16 mouse cellular contexts compared by ENCODE assay signal in genomic region chr9:123991312-123991906, GRCm38 (mm10). TPM values are rescaled to one million over a fixed set of nuclear protein-coding genes. Genes with fewer than 3 reads are reported as not detected.
DNase-seq lines count a peak whose midpoint lies in the region; ATAC-seq and TF ChIP-seq lines count a peak whose summit lies in the region.
"Had no signal": no experiment of that assay in that cellular context is flagged by ENCODE, and none has a peak within 500 bp of the region (broad histone marks: within the 10 kb centered on the region; RNA-seq: fewer than 3 reads in every experiment).

No protein-coding gene starts in this region.

- intact Hi-C loops in left cerebral cortex, postnatal 10 days (cut with DNase I), result loop anchor here (5.0 kb wide), 1 partner anchor 136 kb away; no protein-coding TSS in a partner anchor
- intact Hi-C loops in left cerebral cortex, adult 2 months (cut with DNase I), result no loop called here

- H3K4me3 ChIP-seq in left cerebral cortex, adult 2 months, result no peak overlapping the region
- H3K4me3 ChIP-seq: forebrain, embryonic 12.5 days; intestine, embryonic 15.5 days had no signal

- peak overlapping the region; percentile 64 for H3K27ac ChIP-seq in left cerebral cortex, adult 2 months
- H3K27ac ChIP-seq: forebrain, embryonic 12.5 days; intestine, embryonic 15.5 days had no signal

- peak; percentile 89 for ATAC-seq in megakaryocyte, adult 5-6 weeks (ENCODE audit: poor library complexity, severe bottlenecking)
- no peak for ATAC-seq in cerebellum, adult (ENCODE audit: insufficient number of reproducible peaks, low FRiP score, low TSS enrichment)
- ATAC-seq: intestine, embryonic 15.5 days had no signal

- DNase-seq in left cerebral cortex, adult 18-20 months (ENCODE audit: low spot score in 2 of 2), result peak; percentile 17 to 33
- DNase-seq in left cerebral cortex, postnatal 10 days (ENCODE audit: extremely low spot score in 1 of 2, low spot score in 2 of 2), result no peak
- peak; percentile 94 for DNase-seq in MEL-GATA-1-ER (ENCODE audit: extremely low read depth, low read depth)
- DNase-seq in left cerebral cortex, adult 2 months (ENCODE audit: extremely low spot score in 1 of 2, low spot score in 2 of 2), result no peak
- DNase-seq in kidney, adult 8-10 months, result no peak
- DNase-seq in urinary bladder, postnatal 4 days (ENCODE audit: low spot score in 2 of 2), result no peak
- DNase-seq: adrenal gland, postnatal 36 days; cerebellum, adult 8-10 months; heart, postnatal 14 days; kidney, postnatal 4 days; lung, adult 18-20 months had no signal

- TF ChIP-seq CTCF in left cerebral cortex, adult 2 months (IDR thresholded peaks at IDR 0.05), result no peak

RNA-seq across cellular contexts. Expression of gene Ccr1l1, which starts 13.2 kb away (rescaled TPM):
- not detected for total RNA-seq in left cerebral cortex, adult 18-20 months (2021)
- not detected for total RNA-seq in left cerebral cortex, postnatal 10 days (2021)
- not detected for total RNA-seq in left cerebral cortex, adult 2 months (2021)
- 0.23 and 1.0 TPM in 2 replicates for total RNA-seq in megakaryocyte, adult 5-6 weeks (2015)
- total RNA-seq in megakaryocyte, adult 5-6 weeks (2017), result 0.33 TPM in 1 of 2 replicates, not detected in the other
- total RNA-seq: adrenal gland, postnatal 36 days; gastrocnemius, postnatal 4 days; heart, postnatal 14 days had no signal

RNA-seq across cellular contexts. Expression of gene Ccr1, which starts 22.9 kb away (rescaled TPM):
- total RNA-seq in left cerebral cortex, adult 18-20 months (2021), result not detected
- total RNA-seq in left cerebral cortex, postnatal 10 days (2021), result 1 to 10 TPM; 1.2 to 1.9 TPM
- total RNA-seq in left cerebral cortex, adult 2 months (2021), result under 1 TPM in 1 of 2 experiments, not detected in 1; 0.38 TPM
- 119 and 127 TPM in 2 replicates for total RNA-seq in megakaryocyte, adult 5-6 weeks (2015)
- 94.4 and 94.8 TPM in 2 replicates for total RNA-seq in megakaryocyte, adult 5-6 weeks (2017)

RNA-seq across cellular contexts. Expression of gene Ccr3, which starts 30.4 kb away (rescaled TPM):
- total RNA-seq in left cerebral cortex, adult 18-20 months (2021), result not detected
- under 1 TPM in 1 of 2 experiments, not detected in 1; 0.10 TPM for total RNA-seq in left cerebral cortex, postnatal 10 days (2021)
- total RNA-seq in left cerebral cortex, adult 2 months (2021), result not detected
- 15.1 and 20.7 TPM in 2 replicates for total RNA-seq in megakaryocyte, adult 5-6 weeks (2015)
- 22.2 and 28.5 TPM in 2 replicates for total RNA-seq in megakaryocyte, adult 5-6 weeks (2017)
- total RNA-seq: gastrocnemius, postnatal 4 days; heart, postnatal 14 days had no signal

Comparison
In these comparisons a context has a peak if more than half of its experiments do, and no peak if none do; other contexts are left out.
1. DNase-seq: peak in left cerebral cortex, adult 18-20 months (2 of 2) and MEL-GATA-1-ER (single experiment); none in left cerebral cortex, postnatal 10 days (0 of 2), left cerebral cortex, adult 2 months (0 of 2), kidney, adult 8-10 months (0 of 2) and urinary bladder, postnatal 4 days (0 of 2).
2. RNA of gene Ccr1, which starts 22.9 kb away (total RNA-seq): 94.4 to 127 TPM in megakaryocyte, adult 5-6 weeks; 1.2 to 1.9 TPM in left cerebral cortex, postnatal 10 days, 0.38 TPM in left cerebral cortex, adult 2 months and not detected in left cerebral cortex, adult 18-20 months; every median in the first group is over 10 times any median in the second.
3. RNA of gene Ccr3, which starts 30.4 kb away (total RNA-seq): 15.1 to 28.5 TPM in megakaryocyte, adult 5-6 weeks; 0.10 TPM in left cerebral cortex, postnatal 10 days, not detected in left cerebral cortex, adult 2 months and not detected in left cerebral cortex, adult 18-20 months; every median in the first group is over 10 times any median in the second.